Mouse (Mus musculus) CD4-positive helper T cell, adult 2 months (primary cell): Measurements from ENCODE around the gene 4933428G20Rik.

Experiments used
- DNase-seq: peaks from one replicate; pipeline ENCODE4 v3.0.0-alpha.2; 2012; ENCODE audit warnings: low read depth, missing footprints, low spot score

Gene 4933428G20Rik

GRCm38 (mm10) chr11:97463166-97463565, 37.0 kb downstream of the 4933428G20Rik start:
- no peak for DNase-seq

DNA sequence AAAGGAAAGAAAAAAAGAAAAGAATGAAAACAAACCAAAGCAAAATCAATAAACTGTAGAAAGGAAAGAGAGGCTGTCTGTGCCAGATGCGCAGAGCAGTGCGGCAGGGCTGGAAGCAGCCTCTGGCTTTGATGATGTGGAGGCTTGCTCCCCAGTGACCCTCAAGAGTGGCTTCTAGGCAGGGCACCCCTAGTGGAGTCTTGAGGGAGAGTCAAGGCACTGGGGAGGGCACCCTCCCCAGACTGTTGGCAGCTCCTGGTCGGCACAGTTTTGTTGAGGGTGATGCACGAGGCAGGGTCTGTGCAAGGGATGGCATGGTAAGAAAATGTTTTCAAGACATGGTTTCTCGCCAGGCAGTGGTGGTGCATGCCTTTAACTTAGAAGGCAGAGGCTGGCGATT, 37.6 kb downstream of the 4933428G20Rik start:
- DNase-seq = no peak

DNA sequence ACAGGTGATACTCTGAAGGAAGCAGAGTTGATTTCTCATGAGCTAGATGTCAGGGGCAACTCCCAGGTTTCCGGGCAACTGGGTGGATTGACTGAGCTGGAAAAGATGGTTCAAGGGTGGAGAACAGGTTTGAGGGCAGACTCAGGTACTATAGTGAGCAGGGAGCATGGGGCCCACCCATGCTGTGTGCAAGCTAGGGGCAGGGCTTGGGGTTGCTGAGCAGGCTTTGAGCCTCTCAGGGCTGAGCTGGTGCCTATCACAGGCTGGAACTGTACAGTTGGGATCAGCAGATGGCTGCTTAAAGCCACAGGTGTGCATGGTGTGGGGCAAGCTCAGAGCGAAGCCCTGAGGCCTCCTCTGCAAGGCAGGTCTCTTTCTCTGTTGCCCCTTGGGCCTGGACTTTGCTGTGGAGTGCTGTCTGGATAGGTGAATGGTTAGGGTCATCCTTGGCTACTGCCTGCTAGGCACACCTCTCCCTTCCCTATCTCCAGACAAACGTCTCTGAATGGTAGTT, 38.8 kb downstream of the 4933428G20Rik start:
- DNase-seq = no peak

DNA sequence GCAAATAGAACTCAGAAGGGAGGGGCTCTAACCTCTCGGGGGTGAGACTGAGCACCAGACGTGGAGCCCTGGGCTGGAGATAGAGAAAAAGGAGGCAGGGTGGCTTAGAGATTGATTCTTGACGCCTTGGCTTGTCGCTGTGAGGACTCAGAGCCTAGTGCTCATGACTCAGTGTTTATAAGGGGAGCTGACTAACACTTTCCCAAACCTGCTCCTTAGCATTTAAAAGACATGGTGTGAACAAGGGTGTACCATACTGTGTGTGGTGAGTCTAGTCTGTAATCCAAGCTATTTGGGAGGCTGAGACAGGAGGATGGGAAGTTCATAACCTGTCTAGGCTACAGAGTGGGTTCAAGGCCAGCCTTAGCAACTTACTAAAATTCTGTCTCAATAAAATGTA, 43.0 kb downstream of the 4933428G20Rik start:
- DNase-seq = no peak

DNA sequence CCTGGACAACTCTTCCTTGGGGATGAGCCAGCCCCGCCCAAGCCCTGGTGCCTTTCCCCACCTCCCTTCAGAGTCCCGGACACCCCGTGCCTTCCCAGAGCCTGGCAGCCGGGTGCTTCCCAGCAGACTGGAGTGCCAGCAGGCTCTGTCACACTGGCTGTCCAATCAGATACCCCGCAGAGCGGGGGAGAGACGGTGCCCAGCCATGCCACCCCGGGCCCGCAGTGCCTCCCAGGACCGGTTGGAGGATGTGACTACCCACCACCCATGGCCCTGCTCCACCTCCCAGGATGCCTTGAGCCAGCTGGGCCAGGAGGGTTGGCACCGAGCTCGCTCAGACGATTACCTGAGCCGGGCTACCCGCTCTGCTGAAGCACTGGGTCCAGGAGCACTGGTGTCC, 48.5 kb downstream of the 4933428G20Rik start:
- DNase-seq = no peak

GRCm38 (mm10) chr11:97450305-97450922, 49.7 kb downstream of the 4933428G20Rik start:
- no peak for DNase-seq

GRCm38 (mm10) chr11:97449601-97450293, 50.4 kb downstream of the 4933428G20Rik start:
- DNase-seq = no peak

- no peak for DNase-seq
Observed at GRCm38 (mm10) chr11:97448611-97449394, 51.3 kb downstream of the 4933428G20Rik start.

DNA sequence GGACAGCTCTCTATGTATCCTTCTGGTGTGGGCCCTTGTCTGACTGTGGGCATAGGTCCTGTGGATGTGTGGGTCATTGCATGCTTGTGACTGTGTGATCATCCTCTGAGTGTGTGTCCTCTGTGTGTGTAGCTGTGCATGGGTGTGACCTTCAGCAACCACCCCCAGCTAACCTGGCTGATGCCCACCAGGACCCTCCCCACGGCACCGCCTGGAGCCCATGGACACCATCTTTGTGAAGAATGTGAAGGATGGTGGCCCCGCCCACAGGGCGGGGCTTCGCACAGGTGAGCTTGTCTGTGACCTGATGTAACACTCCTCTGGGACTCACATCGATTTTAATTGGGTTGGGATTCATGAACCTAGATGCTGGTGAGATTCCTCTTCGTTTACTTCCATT, 52.2 kb downstream of the 4933428G20Rik start:
- DNase-seq = no peak

DNA sequence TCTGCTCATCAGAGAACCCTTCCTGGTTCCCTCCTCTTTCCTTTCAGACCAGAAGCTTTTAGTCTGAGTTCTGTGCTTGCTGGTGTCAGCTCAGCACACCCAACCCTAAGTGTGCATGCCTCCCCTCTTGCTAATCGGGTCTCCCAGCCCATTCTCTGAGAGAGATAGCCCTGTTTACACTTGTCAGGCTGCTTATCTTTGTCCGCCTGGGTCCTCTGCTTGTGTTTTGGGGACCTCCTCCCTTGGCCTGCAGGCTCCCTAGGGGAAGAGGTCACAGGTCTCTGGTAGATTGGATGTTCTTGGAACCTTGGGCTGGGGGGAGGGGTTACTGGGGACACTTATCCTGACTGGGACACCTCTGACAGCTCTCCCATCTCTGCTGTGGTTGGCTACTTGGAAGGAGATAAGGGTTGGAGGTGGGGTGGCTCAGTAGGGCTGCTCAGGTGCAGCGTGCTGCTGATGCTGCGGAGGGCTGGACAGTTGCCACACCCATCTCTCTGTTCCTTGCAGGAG, 54.1 kb downstream of the 4933428G20Rik start:
- no peak for DNase-seq

- DNase-seq = no peak
Observed at GRCm38 (mm10) chr11:97445596-97445995, 54.5 kb downstream of the 4933428G20Rik start.

GRCm38 (mm10) chr11:97442891-97443675, 57.1 kb downstream of the 4933428G20Rik start:
- DNase-seq = no peak

GRCm38 (mm10) chr11:97441658-97442125, 58.4 kb downstream of the 4933428G20Rik start:
- DNase-seq = no peak

DNA sequence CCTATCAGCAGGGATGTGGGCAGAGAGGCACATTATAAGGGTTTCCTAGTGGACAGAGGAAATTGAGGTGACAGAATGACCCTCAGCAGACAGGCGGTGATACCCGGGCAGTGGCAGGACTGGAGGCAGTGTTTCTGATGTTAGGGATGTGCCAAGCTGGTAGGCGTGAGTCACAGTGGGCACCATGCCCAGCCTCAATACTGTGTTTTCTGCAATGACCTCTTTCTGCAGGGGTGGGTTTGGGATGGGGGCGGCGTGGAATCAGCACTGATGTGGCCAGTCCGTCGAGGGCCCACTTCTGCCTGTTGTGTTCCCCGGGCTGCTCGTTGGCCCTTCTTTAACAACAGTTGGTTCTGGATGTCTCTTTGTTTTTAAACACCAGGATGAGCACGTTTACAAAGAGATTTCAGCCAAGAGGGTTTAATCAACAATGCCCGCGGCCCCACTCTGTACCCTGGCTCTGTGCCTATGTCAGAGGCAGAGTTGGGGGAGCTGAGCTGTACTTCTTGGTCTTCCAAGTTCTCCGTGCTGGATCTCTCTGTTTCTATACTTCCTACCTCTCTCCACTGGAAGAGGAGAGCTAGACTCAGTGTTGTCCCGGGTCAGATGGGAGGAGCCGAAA, 59.0 kb downstream of the 4933428G20Rik start:
- no peak for DNase-seq
